Mouse (Mus musculus) MEL (cell line): ENCODE results near the gene Hist1h2aa. TPM values are rescaled to one million over a fixed set of nuclear protein-coding genes. Genes with fewer than 3 reads are reported as not detected.

Experiments
- DNase-seq: peaks from one replicate; pipeline ENCODE4 v3.0.0; 2011; ENCODE audit warnings: low read depth, low spot score
- H3K27ac ChIP-seq: 2 replicates; pipeline ENCODE4 v1.5.1; 2012; ENCODE audit warnings: low read depth, mild to moderate bottlenecking, control low read depth, low read length, moderate library complexity; ENCODE audit not compliant: control insufficient read depth
- H3K27me3 ChIP-seq, 2 experiments: fragments of 150-350 bp in 1 of 2; sonication (generic) in 1 of 2; 2 replicates each; pipeline ENCODE4 v1.6.1; 2012; ENCODE audit warnings: low read length in 2 of 2, mild to moderate bottlenecking in 2 of 2, improper control_type of control experiment in 1 of 2, moderate library complexity in 1 of 2; ENCODE audit not compliant: insufficient read depth in 2 of 2, control insufficient read depth in 1 of 2
- H3K36me3 ChIP-seq, 2 experiments: 2 replicates each; pipeline ENCODE4 v1.6.1; 2012 to 2014; ENCODE audit warnings: low read length in 2 of 2, improper control_type of control experiment in 1 of 2, inconsistent platforms in 1 of 2, mild to moderate bottlenecking in 1 of 2; ENCODE audit not compliant: insufficient read depth in 2 of 2, control insufficient read depth in 1 of 2
- H3K4me1 ChIP-seq, 2 experiments: fragments of 150-350 bp in 1 of 2; sonication (generic) in 1 of 2; 2 replicates each; pipeline ENCODE4 v1.6.1; 2012; ENCODE audit warnings: low read length in 2 of 2, improper control_type of control experiment in 1 of 2, mild to moderate bottlenecking in 1 of 2; ENCODE audit not compliant: insufficient read depth in 2 of 2, control insufficient read depth in 1 of 2
- H3K4me3 ChIP-seq, 2 experiments: fragments of 150-350 bp in 1 of 2; sonication (generic) in 1 of 2; 2 replicates each; pipeline ENCODE4 v1.5.1; 2012; ENCODE audit warnings: low read depth in 2 of 2, low read length in 2 of 2, mild to moderate bottlenecking in 2 of 2, moderate library complexity in 2 of 2, control low read depth in 1 of 2, improper control_type of control experiment in 1 of 2; ENCODE audit not compliant: control insufficient read depth in 1 of 2, insufficient read depth in 1 of 2
- H3K79me2 ChIP-seq: 2 replicates; pipeline ENCODE4 v1.6.1; 2012; ENCODE audit warnings: mild to moderate bottlenecking, low read length, moderate library complexity; ENCODE audit not compliant: control insufficient read depth, poor library complexity, insufficient read depth
- H3K9ac ChIP-seq: 2 replicates; pipeline ENCODE4 v1.6.1; 2012; ENCODE audit warnings: low read depth, mild to moderate bottlenecking, control low read depth, low read length, moderate library complexity; ENCODE audit not compliant: control insufficient read depth, poor library complexity, severe bottlenecking
- H3K9me3 ChIP-seq: fragments of 150-350 bp; sonication (generic); replicated peaks from 2 replicates; pipeline ENCODE4 v1.6.1; 2012; ENCODE audit warnings: mild to moderate bottlenecking, low read length, improper control_type of control experiment, moderate library complexity; ENCODE audit not compliant: insufficient read depth
- BHLHE40 ChIP-seq: IDR thresholded peaks from 2 replicates; pipeline ENCODE4 v1.6.1; 2012; ENCODE audit warnings: low read depth, mild to moderate bottlenecking, inconsistent platforms, low read length, improper control_type of control experiment, borderline replicate concordance
- CHD1 ChIP-seq: IDR thresholded peaks from 2 replicates; pipeline ENCODE4 v1.6.1; 2012; ENCODE audit warnings: low read depth, mild to moderate bottlenecking, inconsistent platforms, low read length, improper control_type of control experiment
- CHD2 ChIP-seq: IDR thresholded peaks from 2 replicates; pipeline ENCODE4 v1.6.1; 2011; ENCODE audit warnings: low read length, improper control_type of control experiment
- CTCF ChIP-seq, 3 experiments: IDR thresholded peaks in 2 of 3; conservative IDR thresholded peaks in 1 of 3; 2 replicates each; pipeline ENCODE4 v1.5.1; 2011 to 2012; ENCODE audit warnings: low read length in 3 of 3, low read depth in 2 of 3, mild to moderate bottlenecking in 2 of 3, improper control_type of control experiment in 1 of 3, inconsistent platforms in 1 of 3, mixed read lengths in 1 of 3, moderate library complexity in 1 of 3; ENCODE audit not compliant: control insufficient read depth in 1 of 3, insufficient read depth in 1 of 3, poor library complexity in 1 of 3, severe bottlenecking in 1 of 3
- ELF1 ChIP-seq: IDR thresholded peaks from 2 replicates; pipeline ENCODE4 v1.6.1; 2014; ENCODE audit warnings: low read depth, mild to moderate bottlenecking, inconsistent platforms, low read length, improper control_type of control experiment, moderate library complexity
- EP300 ChIP-seq, 2 experiments: IDR thresholded peaks; 2 replicates each; pipeline ENCODE4 v1.6.1; 2011; ENCODE audit warnings: improper control_type of control experiment in 2 of 2, low read length in 2 of 2, low read depth in 1 of 2, mild to moderate bottlenecking in 1 of 2
- ETS1 ChIP-seq: IDR thresholded peaks from 2 replicates; pipeline ENCODE4 v1.6.1; 2012; ENCODE audit warnings: low read depth, mild to moderate bottlenecking, inconsistent platforms, low read length, improper control_type of control experiment, moderate library complexity
- GABPA ChIP-seq: IDR thresholded peaks from 2 replicates; pipeline ENCODE4 v1.6.1; 2012; ENCODE audit warnings: low read depth, mild to moderate bottlenecking, inconsistent platforms, low read length, improper control_type of control experiment, moderate library complexity
- HCFC1 ChIP-seq: IDR thresholded peaks from 2 replicates; pipeline ENCODE4 v1.6.1; 2012; ENCODE audit warnings: low read depth, mild to moderate bottlenecking, inconsistent platforms, low read length, improper control_type of control experiment, moderate library complexity
- KAT2A ChIP-seq: conservative IDR thresholded peaks from 2 replicates; pipeline ENCODE4 v1.6.1; 2012; ENCODE audit warnings: low read depth, low read length, improper control_type of control experiment, inconsistent platforms
- MAX ChIP-seq: IDR thresholded peaks from 2 replicates; pipeline ENCODE4 v1.6.1; 2011; ENCODE audit warnings: low read length, improper control_type of control experiment
- MAZ ChIP-seq: IDR thresholded peaks from 2 replicates; pipeline ENCODE4 v1.6.1; 2012; ENCODE audit warnings: low read depth, mild to moderate bottlenecking, inconsistent platforms, low read length, improper control_type of control experiment
- MXI1 ChIP-seq: IDR thresholded peaks from 2 replicates; pipeline ENCODE4 v1.6.1; 2011; ENCODE audit warnings: mild to moderate bottlenecking, low read depth, low read length, improper control_type of control experiment
- MYB ChIP-seq: IDR thresholded peaks from 2 replicates; pipeline ENCODE4 v1.6.1; 2011; ENCODE audit warnings: mild to moderate bottlenecking, low read depth, low read length, improper control_type of control experiment
- MYC ChIP-seq: IDR thresholded peaks from 2 replicates; pipeline ENCODE4 v1.6.1; 2011; ENCODE audit warnings: low read depth, mild to moderate bottlenecking, low read length, improper control_type of control experiment, moderate library complexity
- NELFE ChIP-seq: IDR thresholded peaks from 2 replicates; pipeline ENCODE4 v1.6.1; 2011; ENCODE audit warnings: low read depth, low read length, improper control_type of control experiment
- POLR2AphosphoS2 ChIP-seq: IDR thresholded peaks from 2 replicates; pipeline ENCODE4 v1.6.1; 2011; ENCODE audit warnings: low read length, improper control_type of control experiment
- POLR2AphosphoS5 ChIP-seq: IDR thresholded peaks from 2 replicates; pipeline ENCODE4 v1.6.1; 2012; ENCODE audit warnings: low read depth, borderline replicate concordance, mild to moderate bottlenecking, inconsistent platforms, low read length, moderate library complexity, mixed read lengths
- RCOR1 ChIP-seq: IDR thresholded peaks from 2 replicates; pipeline ENCODE4 v1.6.1; 2012; ENCODE audit warnings: low read depth, mild to moderate bottlenecking, inconsistent platforms, low read length, improper control_type of control experiment
- SIN3A ChIP-seq: IDR thresholded peaks from 2 replicates; pipeline ENCODE4 v1.6.1; 2012; ENCODE audit warnings: low read length, improper control_type of control experiment, inconsistent platforms
- SMC3 ChIP-seq: IDR thresholded peaks from 2 replicates; pipeline ENCODE4 v1.6.1; 2011; ENCODE audit warnings: low read depth, low read length, improper control_type of control experiment
- TAL1 ChIP-seq: IDR thresholded peaks from 2 replicates; pipeline ENCODE4 v1.6.1; 2012; ENCODE audit warnings: mild to moderate bottlenecking, inconsistent platforms, low read length, moderate library complexity, mixed read lengths
- TBP ChIP-seq: IDR thresholded peaks from 2 replicates; pipeline ENCODE4 v1.8.0; 2011; ENCODE audit warnings: low read depth, low read length, improper control_type of control experiment
- TCF12 ChIP-seq: IDR thresholded peaks from 2 replicates; pipeline ENCODE4 v1.6.1; 2014; ENCODE audit warnings: low read depth, mild to moderate bottlenecking, inconsistent platforms, low read length, improper control_type of control experiment, moderate library complexity
- USF1 ChIP-seq: IDR thresholded peaks from 2 replicates; pipeline ENCODE4 v1.6.1; 2014; ENCODE audit warnings: low read depth, mild to moderate bottlenecking, inconsistent platforms, low read length, improper control_type of control experiment, moderate library complexity
- USF2 ChIP-seq, 2 experiments: IDR thresholded peaks; 2 replicates each; pipeline ENCODE4 v1.6.1; 2011 to 2012; ENCODE audit warnings: improper control_type of control experiment in 2 of 2, low read length in 2 of 2, borderline replicate concordance in 1 of 2, inconsistent platforms in 1 of 2, low read depth in 1 of 2, mild to moderate bottlenecking in 1 of 2; ENCODE audit not compliant: insufficient read depth in 1 of 2
- ZC3H11A ChIP-seq: IDR thresholded peaks from 2 replicates; pipeline ENCODE4 v1.6.1; 2012; ENCODE audit warnings: low read depth, mild to moderate bottlenecking, inconsistent platforms, low read length, improper control_type of control experiment
- ZKSCAN1 ChIP-seq: IDR thresholded peaks from 2 replicates; pipeline ENCODE4 v1.6.1; 2012; ENCODE audit warnings: low read depth, mild to moderate bottlenecking, inconsistent platforms, low read length, improper control_type of control experiment, moderate library complexity
- ZMIZ1 ChIP-seq: IDR thresholded peaks from 2 replicates; pipeline ENCODE4 v1.6.1; 2012; ENCODE audit warnings: low read depth, mild to moderate bottlenecking, inconsistent platforms, low read length, improper control_type of control experiment, moderate library complexity
- polyA plus RNA-seq, 2 experiments: library from polyadenylated mRNA; stranded (reverse) in 1 of 2; unstranded in 1 of 2; fragments of >175 nt in 1 of 2; fragments of >200 nt in 1 of 2; gene quantifications; 2 replicates each; pipeline versions ENCODE4 v1.2.1 to v1.2.4; 2012; ENCODE audit warnings: low replicate concordance in 2 of 2, low read depth in 1 of 2; ENCODE audit not compliant: insufficient read length in 2 of 2, insufficient read depth in 1 of 2, missing spikeins in 1 of 2
- total RNA-seq: library from RNA; depleted of rRNA; stranded (reverse); fragments of 300-350 nt; gene quantifications from 2 replicates; pipeline ENCODE4 v1.2.3, GENCODE M21; 2012; rRNA removed

Gene Hist1h2aa
- total RNA-seq (not detected in 2 replicates), polyA plus RNA-seq (1 to 10 TPM in 1 of 2 experiments, not detected in 1; 1.6 TPM)

DNA sequence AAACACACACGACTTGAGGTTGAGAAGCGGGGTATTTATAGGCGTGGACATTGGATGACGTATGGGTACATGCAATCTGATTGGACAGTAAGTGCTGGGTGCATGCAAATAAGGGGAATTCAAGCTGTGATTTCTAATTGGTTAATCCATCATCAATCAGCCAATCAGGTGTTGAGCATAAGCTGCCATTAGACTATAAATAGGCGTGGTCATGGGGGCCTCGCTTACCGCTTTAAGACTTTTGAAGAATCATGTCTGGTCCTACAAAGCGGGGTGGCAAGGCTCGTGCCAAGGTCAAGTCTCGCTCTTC, at the start of gene Hist1h2aa:
Gene Hist1h2aa (plus strand): TSS at position 252 of the 310 bp plus-strand sequence.
- no peaks in the 10 kb centered on the region for H3K9me3 ChIP-seq
- DNase-seq = no peak
- H3K4me3 ChIP-seq = no peak within 1 kb of the TSS
- no peak within 1 kb of the TSS for H3K27ac ChIP-seq
- TF ChIP-seq ETS1 (no peak), USF1 (no peak), MXI1 (no peak), MAZ (no peak), HCFC1 (no peak), CHD1 (no peak), NELFE (no peak), KAT2A (no peak), ZKSCAN1 (no peak), POLR2AphosphoS5 (no peak), TAL1 (no peak), ZMIZ1 (no peak), TCF12 (no peak), SMC3 (no peak), TBP (no peak), ELF1 (no peak), ZC3H11A (no peak), RCOR1 (no peak)
- no peaks in the 10 kb centered on the region for H3K4me1 ChIP-seq
- H3K9ac ChIP-seq = no peak within 1 kb of the TSS
- peaks cover 0 to 15% of the 10 kb centered on the region in 2 experiments for H3K27me3 ChIP-seq
- no peaks in the 10 kb centered on the region for H3K79me2 ChIP-seq
- no peaks in the 10 kb centered on the region for H3K36me3 ChIP-seq

DNA sequence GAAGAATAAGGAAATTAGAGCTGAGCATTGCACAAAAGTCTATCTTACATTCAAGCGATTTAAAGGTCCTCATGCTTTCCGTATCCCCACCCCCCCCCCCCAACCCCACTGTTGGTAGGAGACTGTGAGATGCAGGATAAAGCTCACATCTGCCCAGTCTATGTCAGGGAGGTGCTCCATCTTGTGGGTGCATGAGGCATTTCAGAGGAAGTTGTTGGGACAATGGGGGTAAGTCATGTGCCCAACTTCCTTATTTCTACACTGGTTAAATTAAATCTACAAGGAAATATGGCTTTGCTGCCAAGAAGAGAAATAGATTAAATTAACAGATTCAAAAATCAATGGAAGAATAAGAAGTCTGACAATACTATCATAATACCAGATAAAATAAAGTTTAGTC, 48.7 kb upstream of the Hist1h2aa start:
- Histone ChIP-seq H3K4me1 (0 out of 4 replicates have a peak, but pooled peaks cover 0 to 2% of the 10 kb centered on the region in 2 experiments), H3K27ac (no peak overlapping the region), H3K9me3 (no peaks in the 10 kb centered on the region), H3K36me3 (peaks cover 0 to 2% of the 10 kb centered on the region in 2 experiments; a peak in 2 of 4 replicates), H3K79me2 (no peaks in the 10 kb centered on the region), H3K9ac (no peak overlapping the region), H3K4me3 (no peak overlapping the region), H3K27me3 (peaks cover 0 to 2% of the 10 kb centered on the region in 2 experiments; a peak in 2 of 4 replicates)
- peak; percentile 87 for DNase-seq
- TF ChIP-seq ETS1 (peak; percentile 32; the same call in 1 of the 2 replicates), USF1 (peak; percentile 90), MXI1 (no peak; the same call in 1 of the 2 replicates), POLR2AphosphoS5 (no peak), HCFC1 (0 out of 2 replicates have a peak, but pooled peaks have one; percentile 36), RCOR1 (peak; percentile 75; the same call in 1 of the 2 replicates), EP300 (IDR thresholded peaks at IDR 0.05; ENCODE audit: low read depth in 1 of 2, low read length in 2 of 2) (peak; percentile 55 to 62; a peak in 3 of 4 replicates), TBP (no peak), ZKSCAN1 (no peak), SMC3 (peak; percentile 81), SIN3A (0 out of 2 replicates have a peak, but pooled peaks have one; percentile 43), NELFE (no peak), MYC (peak; percentile 75), MAZ (no peak), POLR2AphosphoS2 (no peak), BHLHE40 (peak; percentile 95), MYB (no peak), MAX (peak; percentile 53; the same call in 1 of the 2 replicates), TCF12 (no peak), USF2 (IDR thresholded peaks at IDR 0.05; ENCODE audit: borderline replicate concordance in 1 of 2, insufficient read depth in 1 of 2, low read depth in 1 of 2, low read length in 2 of 2) (peak in 1 of 2 experiments; percentile 53; a peak in 1 of 4 replicates), CHD2 (no peak), ZC3H11A (0 out of 2 replicates have a peak, but pooled peaks have one; percentile 43), ZMIZ1 (no peak), CTCF (IDR thresholded peaks at IDR 0.05 in 2 of 3, conservative IDR thresholded peaks at IDR 0.05 in 1 of 3; ENCODE audit: control insufficient read depth in 1 of 3, insufficient read depth in 1 of 3, low read depth in 2 of 3, low read length in 3 of 3, poor library complexity in 1 of 3, severe bottlenecking in 1 of 3) (peak; percentile 45 to 74 (median 67)), GABPA (no peak)
